Mouse (Mus musculus) granulocyte monocyte progenitor cell, adult 5-6 weeks (primary cell): ENCODE measurements around the gene Sart1. TPM values are rescaled to one million over a fixed set of nuclear protein-coding genes. Genes with fewer than 3 reads are reported as not detected.
"Not testable (repeated sequence)": the region's sequence is repeated elsewhere in the genome, so short reads cannot be mapped to it uniquely, and the experiment has no call there.

Experiments
- ATAC-seq: replicated peaks from 2 replicates; pipeline ENCODE4 v1.8.0; 2016; ENCODE audit warnings: mild to moderate bottlenecking, moderate TSS enrichment, inconsistent platforms; ENCODE audit not compliant: poor library complexity, severe bottlenecking
- total RNA-seq, 2 experiments: library from RNA; stranded (forward) in 1 of 2; stranded (reverse) in 1 of 2; fragments of 200-712, 200-1000 nt in 1 of 2; fragments of >200 nt in 1 of 2; fragmentation: Nextera tagmentation in 1 of 2; gene quantifications; 2 replicates each; pipeline ENCODE4 v1.2.3; 2014 to 2017

The Sart1 gene
- total RNA-seq, 2 experiments from 2014 or later: 78.7 to 138 TPM

GRCm38 (mm10) chr19:5374748-5375147 is 13.8 kb downstream of the Sart1 start:
- no peak for ATAC-seq

- no peak for ATAC-seq
Observed at GRCm38 (mm10) chr19:5374177-5374576, 14.3 kb downstream of the Sart1 start.

GRCm38 (mm10) chr19:5372724-5373123 is 15.8 kb downstream of the Sart1 start:
- ATAC-seq: no peak

GRCm38 (mm10) chr19:5370932-5371331 is 17.6 kb downstream of the Sart1 start:
- ATAC-seq: no peak

- ATAC-seq: no peak
Observed at GRCm38 (mm10) chr19:5367455-5367854, 21.0 kb downstream of the Sart1 start.

- ATAC-seq: no peak
Observed at GRCm38 (mm10) chr19:5367053-5367359, 21.5 kb downstream of the Sart1 start, which contains the start of gene Banf1. Gene Banf1, minus strand, starts transcription at chr19:5367168.

- ATAC-seq: peak; percentile 70
Observed at GRCm38 (mm10) chr19:5366175-5367052, 22.1 kb downstream of the Sart1 start, which contains the start of gene Eif1ad. Gene Eif1ad, plus strand, starts transcription at chr19:5366741.

GRCm38 (mm10) chr19:5365751-5366150 is 22.8 kb downstream of the Sart1 start:
- no peak for ATAC-seq

- ATAC-seq: no peak
Observed at GRCm38 (mm10) chr19:5364124-5364523, 24.4 kb downstream of the Sart1 start.

- ATAC-seq: no peak
Observed at GRCm38 (mm10) chr19:5362186-5362585, 26.3 kb downstream of the Sart1 start.

- no peak for ATAC-seq
Observed at GRCm38 (mm10) chr19:5356080-5356479, 32.4 kb downstream of the Sart1 start.

GRCm38 (mm10) chr19:5353609-5354008 is 34.9 kb downstream of the Sart1 start:
- ATAC-seq: no peak

GRCm38 (mm10) chr19:5349502-5349873 is 39.0 kb downstream of the Sart1 start, which contains the start of gene Cst6:
Gene Cst6, minus strand, starts transcription at chr19:5349574.
- not testable (repeated sequence) for ATAC-seq

GRCm38 (mm10) chr19:5348526-5349501 is 39.7 kb downstream of the Sart1 start:
- peak; percentile 54 for ATAC-seq

- no peak for ATAC-seq
Observed at GRCm38 (mm10) chr19:5348064-5348463, 40.4 kb downstream of the Sart1 start.

- no peak for ATAC-seq
Observed at GRCm38 (mm10) chr19:5345297-5346131, 43.0 kb downstream of the Sart1 start.

- ATAC-seq: no peak
Observed at GRCm38 (mm10) chr19:5341360-5341759, 47.1 kb downstream of the Sart1 start.

- peak; percentile 69 for ATAC-seq
Observed at GRCm38 (mm10) chr19:5337975-5338374, 50.5 kb downstream of the Sart1 start.

GRCm38 (mm10) chr19:5335441-5335840 is 53.1 kb downstream of the Sart1 start, which contains the start of gene Catsper1:
Gene Catsper1, plus strand, starts transcription at chr19:5335741.
- ATAC-seq: no peak

- ATAC-seq: no peak
Observed at GRCm38 (mm10) chr19:5334741-5335140, 53.8 kb downstream of the Sart1 start.
